Mouse (Mus musculus) spleen, postnatal 36 days (tissue): ENCODE measurements around the gene Chchd6.
A peak's percentile ranks its signal among the peaks of the same experiment; 100 is the strongest.

Experiments used
- DNase-seq, 2 experiments: peaks; one replicate each; pipeline ENCODE4 v3.0.0; 2022; ENCODE audit warnings: low spot score in 2 of 2, mixed read lengths in 1 of 2

The Chchd6 gene

DNA sequence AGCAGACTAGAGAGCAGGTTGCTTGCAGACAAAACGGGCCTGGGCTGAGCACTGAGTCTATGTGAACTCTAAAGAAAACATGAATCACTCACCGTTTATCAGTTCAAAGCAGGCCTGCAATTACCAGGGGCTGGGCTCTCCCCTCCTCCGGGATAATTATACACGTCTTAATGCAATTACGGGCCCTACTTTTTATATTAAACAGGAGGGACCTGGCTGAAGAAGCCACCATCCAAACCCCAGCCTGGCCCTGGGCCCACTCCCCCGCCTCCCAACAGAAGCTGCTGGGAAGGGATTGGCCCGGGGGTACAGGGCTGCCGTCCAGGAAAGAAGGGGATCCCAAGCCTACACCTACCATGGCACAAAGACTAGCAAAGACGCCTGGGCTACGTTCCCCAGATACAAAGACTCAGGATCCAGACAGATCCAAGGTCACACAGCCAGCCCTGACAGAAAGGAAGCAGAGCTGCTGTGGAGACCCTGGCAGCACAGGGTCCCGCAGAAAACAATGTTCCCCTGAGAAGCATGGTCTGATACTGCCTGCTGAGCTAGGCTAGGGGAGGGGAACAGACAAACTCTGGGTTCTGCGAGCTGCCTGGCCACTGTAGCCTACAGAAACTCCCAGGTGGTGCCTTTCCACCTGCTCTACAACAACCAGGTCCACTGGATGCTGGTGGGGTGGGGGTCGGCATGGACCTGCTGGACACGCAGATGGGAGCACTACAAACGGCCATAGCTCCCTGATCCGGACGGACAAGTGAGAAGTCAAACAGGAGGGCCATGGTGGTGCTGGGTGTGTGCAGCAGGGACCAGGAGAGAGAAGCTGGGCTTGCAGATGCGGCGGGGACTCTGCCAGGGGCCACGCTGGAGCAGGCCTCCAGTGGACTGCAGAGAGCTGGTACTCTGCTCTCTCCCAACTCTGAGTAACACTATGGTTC is 235.4 kb downstream of the Chchd6 start:
- DNase-seq: no peak

DNA sequence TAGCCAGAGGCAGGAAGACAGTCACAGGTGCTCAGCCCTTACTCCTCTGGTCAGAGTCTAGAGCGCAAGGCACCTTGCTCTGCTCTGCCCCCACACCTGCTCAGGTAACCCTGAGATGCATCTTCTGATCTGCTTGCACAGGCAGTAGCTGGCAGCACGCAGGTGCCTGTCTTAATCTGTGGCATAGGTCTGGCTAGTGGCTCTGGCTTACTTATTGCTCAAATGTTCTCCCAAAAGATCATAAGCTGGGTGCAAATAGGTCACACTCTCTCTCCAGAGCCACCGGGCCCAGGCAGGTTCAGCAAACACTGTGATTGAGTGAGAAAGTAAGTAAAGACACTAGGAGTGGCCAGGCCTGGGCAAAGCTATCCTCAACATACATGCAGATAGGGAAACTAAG is 236.3 kb downstream of the Chchd6 start:
- no peak for DNase-seq

DNA sequence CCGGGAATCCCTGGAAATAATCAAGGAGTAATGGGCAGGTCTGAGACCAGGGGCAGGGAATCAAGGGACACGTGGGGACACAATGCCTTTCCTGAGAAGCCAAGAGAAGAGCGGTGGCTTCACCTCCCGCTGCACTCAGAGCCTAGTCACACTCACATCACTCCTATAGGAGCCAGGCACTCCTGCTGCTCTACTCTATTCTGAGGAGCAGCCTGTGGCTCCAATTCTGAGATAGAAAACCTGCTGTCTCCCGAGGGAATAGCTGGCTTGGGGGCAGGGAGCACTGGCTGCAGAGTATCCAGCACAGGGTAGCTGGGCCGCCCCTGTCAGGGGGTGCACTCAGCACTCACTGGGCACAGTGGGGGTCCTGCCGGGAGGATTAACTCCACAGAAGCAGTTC is 239.8 kb downstream of the Chchd6 start:
- no peak for DNase-seq

DNA sequence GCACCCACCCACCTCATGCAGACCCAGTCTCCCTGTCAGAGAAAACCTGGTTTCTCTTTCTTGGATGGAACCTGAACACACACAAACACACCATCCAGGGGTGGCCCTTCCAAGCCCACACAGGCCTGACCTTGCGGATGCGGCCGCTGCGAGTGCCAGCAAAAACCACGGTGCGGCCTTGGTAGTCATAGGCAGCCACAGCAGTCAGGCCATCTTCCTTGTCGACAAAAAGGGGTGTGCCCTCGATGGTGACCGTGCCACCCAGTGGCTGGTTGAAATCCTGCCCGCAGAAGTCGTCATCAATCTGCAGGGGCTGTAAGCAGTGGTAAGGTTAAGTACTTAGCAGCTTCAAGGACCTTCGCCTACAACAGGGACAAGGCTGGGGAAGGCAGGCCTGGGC is 240.7 kb downstream of the Chchd6 start:
- DNase-seq: no peak

DNA sequence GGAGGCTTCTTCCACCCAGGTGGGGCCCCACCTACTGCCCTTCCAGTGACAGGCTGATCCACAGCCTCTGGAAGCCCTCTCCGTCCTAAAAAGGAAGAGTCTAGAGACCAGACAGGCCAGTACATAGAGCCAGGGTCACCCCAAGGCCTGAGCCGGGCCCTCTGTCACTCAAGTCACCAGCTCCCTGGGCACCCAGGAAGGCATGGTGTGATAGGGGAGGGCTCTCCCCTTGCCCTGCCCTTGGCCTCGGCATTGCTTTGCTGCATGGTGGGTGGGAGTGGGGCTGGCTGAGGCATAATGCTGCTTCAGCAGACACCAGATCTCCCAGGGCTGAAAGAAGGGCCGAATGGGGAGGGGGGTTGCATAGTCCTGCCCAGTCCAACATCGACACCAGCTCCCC is 241.4 kb downstream of the Chchd6 start:
- no peak for DNase-seq

DNA sequence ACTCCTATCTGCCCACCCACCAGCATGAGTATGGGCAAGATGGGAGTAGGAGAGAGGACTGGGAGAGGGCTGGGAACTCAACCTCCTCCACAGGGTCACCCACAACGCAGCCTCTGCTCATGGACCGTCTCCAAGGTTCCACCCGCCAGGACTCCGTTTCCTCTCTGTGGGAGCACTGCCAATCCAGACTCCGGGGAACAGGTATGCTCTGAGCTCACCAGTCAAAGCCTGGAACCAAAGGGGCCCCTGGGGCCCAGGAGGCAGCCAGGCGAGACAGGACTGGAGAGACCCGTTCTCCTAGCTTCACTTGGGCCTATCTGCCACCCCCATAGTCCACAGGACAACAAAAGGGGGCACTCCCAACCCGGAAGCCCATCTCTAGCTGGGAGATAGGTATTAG is 242.4 kb downstream of the Chchd6 start:
- no peak for DNase-seq

DNA sequence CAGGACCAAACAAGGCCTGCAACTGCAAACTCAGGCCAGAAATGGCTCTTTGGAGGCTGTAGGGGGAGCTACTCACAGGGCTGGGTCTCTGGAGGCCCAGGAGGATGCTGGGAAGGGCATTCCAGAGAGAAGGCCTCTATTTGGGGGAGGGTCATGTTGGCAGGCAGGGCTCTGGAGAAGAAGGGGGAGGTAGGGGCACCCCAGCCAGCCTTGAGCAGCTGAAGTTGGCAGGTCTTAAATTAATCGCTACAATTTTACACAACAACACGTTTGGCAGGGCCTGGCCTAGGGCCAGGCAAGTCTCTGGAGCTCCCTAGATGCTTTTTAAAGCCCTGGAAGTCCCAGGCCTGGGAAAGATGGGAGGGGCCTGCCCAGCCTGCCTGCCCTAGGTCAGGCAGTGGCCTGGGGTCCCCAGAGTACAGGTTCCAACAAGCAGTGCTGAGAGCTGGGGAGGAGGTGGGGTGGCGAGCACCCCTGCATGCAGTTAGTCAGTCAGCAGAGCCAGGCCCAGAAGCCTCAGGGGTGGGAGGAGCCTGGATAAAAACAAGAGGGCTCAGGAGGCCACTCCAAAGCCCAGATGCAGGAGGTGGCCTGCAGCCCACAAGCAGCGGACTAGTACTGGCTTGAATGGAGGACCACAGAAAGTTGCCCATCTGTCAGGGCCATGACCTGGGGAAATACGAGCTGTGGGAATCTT is 243.9 kb downstream of the Chchd6 start:
- DNase-seq: no peak

DNA sequence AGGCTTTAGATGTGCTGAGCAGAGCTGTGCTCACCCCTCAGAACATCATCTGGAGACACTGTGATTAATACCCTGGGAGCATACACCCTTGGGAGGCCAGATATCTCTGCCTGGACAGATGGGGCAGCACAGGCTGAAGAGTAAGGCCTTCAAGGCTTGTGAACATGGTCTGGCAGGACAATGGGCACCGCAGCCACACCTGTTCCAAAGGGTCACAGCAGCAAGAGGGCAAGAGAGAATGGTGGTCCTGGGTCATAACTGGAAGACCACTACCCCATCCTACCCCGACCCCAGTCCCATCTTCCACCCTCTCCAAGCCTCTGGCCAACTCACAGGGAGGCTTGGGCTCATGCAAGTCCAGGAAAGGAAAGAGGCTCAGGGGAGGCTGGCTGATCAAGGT is 244.9 kb downstream of the Chchd6 start:
- no peak for DNase-seq

DNA sequence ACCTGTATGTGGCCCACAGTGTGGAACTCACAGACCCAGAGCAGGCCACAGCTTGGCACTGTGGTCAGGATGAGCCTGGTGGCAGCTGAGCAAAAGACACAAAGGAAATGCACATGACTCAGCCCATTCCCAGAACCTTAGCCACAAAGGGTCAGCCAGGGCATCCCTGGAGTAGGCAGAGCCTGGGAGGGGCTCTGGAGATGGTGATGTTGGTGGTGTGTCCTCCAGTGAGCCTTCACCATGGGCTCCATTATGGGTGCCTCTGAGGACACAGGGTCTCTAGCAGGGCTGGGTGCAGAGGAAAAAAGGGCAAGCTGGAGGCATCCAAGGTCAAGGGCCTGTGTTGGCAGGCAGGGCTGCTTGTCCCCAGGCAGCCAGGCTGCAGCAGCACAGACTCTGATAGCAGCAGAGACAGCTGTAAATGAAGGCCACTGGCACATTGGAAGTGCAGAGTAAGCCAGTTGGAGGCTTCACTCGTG is 245.4 kb downstream of the Chchd6 start:
- no peak for DNase-seq

DNA sequence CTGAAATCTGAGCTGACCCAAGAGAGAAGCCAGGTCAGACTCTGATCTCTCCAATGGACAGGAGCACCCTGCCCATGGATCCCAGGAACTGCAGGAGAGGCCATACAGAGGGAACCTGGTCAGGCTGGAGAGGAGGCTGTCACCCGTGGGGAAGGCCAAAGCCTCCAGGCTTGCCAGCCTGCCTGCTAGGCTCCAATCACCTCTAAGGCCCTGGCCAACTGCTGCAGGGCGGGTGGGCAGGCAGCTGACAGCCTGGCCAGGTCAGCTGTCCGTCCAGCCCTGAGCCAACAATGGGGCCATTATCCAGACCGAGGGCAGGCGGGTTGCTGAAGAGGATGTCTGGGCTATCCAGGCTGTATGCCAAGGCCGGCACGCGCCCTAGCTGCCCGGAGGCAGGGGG is 247.1 kb downstream of the Chchd6 start:
- no peak for DNase-seq

DNA sequence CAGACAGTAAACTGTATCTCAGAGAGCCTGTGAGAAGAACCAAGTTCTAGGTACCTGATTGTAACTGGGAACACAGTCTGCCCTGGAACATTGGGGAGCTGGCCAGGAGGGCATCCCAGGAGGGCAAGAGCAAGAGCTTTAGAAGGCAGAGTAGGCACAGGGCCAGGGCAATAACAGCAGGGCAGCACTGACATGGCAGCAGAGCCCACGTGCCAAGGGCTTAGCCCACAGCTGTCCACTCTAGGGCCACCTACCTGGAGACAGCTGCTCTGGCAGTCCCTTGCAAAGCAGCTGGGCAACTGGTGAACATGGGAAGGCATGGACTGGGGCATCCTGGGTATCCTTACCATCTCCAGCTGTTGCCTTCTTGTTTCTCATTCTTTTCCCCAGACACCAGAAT is 247.7 kb downstream of the Chchd6 start:
- DNase-seq: no peak

DNA sequence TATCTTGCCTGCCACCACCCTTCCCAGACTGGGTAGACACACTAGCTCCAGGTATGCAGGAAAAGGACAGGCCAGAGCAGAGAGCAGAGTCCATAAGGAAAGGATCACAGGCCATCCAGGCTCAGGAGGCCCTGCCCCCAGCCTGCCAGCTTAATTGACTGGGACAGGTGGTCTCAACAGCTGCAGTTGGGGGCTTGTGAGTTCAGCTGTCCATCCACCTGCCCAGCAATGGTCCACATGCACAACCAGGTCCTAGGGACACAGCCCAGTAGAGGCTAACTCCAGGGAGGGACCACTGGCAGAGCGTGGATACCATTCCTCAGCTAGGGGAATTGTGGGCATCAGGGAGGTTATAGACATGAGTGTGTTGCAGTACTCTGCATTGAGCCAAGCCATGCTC is 249.6 kb downstream of the Chchd6 start:
- DNase-seq: no peak

DNA sequence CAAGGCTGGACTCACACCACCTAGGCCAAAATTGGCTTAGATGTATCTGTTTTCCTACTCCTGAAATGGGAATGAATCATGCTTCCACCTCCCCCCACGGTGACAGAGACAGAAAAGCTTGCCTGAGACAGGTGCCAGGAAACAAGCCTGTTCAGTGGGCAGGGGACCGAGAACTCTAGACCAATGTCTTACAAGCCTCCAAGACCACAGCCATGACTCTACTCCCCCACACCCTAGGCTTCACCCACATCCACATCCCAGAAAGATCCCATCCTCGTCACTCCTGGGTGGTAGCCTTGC is 250.0 kb downstream of the Chchd6 start:
- no peak for DNase-seq

DNA sequence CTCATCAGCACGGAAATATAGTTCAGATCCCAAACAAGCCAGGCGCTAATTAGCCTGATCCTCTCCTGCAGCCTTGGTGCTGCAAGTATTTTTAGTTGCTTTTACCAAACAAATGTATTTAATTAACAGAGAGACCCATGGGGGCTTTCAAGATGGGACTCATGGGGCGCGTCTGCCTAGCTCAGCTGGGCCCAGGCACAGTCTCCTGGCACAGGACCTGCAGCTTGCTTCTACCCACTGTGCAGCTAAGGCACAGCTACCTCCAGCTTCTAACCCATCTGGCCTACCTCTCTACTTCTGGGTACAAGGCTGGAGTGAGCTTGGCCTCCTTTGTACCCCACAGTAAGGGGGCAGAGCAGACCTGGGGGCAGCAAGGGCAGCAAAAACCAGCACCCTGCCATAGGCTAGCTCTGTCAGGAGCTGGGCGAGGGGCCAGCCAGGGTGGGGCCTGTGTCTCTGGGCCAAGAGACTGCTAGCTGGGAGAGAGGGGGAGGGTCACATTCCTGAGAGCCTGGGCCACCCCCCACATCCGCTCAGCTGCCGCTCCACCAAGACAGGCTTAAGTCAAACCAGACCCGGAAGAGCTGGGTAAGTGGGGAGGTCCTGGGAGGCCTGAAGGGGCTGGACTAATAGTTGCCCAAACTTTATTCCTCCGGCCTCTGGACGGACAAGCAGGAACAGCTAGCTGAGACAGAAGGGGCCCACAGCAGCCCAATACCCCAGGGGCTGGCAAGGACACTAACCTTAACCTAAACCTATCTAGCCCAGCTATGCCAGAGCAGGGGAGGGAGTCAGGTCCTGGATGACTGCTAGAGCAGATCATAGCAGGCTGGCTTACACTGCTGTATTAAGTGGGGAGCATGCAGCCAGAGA is 250.6 kb downstream of the Chchd6 start:
- DNase-seq: peak; percentile 59

DNA sequence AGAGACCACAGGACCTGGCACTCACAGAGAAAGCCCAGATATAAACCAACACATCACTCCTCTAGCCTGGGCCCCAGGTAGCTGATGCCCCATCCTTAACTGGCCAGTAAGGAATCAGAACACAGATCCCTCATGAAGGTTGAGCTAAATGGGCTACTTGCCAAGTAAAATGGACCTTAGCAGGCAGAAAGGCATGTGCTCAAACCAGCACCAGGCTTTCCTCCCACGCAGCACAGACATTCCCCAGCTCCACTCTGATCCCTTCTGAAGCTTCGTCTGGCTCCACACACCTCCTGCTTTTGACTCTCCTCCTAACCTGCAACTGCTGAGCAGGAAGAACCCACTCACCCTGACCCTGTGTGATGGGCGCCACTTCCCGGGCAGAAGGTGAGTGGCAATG is 253.5 kb downstream of the Chchd6 start:
- DNase-seq: no peak

DNA sequence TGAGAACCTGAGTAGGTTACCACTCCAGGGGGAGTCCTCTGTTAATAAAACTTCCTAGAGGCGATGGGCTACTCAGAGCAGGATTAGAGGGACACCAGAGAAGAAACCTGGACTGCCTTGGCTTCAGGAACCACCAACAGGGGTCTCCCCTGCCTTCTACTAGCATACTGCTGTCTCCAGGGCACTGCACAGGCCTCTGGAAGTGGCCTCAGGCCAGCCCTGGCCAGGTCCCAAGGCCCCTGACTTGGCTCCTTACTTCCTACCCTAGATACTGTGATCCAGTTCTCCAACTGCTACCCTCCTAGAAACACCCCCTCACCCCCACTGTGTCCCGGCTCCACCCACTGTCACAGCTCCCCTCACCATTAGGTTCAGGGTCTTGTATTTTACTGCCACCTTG is 256.0 kb downstream of the Chchd6 start:
- no peak for DNase-seq

DNA sequence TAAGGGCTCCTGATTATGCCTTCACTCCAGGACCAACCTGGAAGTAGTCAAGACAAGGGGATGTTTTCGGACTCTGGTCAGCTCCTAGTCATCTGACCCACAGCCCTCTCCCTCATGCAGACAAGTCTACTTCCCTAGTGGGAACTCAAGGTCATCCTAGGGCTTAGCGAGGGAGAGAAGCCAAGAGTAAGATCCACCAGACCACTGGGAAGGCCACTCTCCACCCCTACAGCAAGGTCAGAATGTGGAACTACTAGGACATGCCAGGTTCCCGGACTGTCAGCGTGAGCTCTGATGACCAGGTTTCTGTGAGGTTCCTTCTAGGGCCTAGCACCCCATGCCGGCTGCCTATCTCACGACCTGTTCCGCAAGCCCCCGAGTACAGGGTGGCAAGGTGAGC is 256.7 kb downstream of the Chchd6 start:
- no peak for DNase-seq

DNA sequence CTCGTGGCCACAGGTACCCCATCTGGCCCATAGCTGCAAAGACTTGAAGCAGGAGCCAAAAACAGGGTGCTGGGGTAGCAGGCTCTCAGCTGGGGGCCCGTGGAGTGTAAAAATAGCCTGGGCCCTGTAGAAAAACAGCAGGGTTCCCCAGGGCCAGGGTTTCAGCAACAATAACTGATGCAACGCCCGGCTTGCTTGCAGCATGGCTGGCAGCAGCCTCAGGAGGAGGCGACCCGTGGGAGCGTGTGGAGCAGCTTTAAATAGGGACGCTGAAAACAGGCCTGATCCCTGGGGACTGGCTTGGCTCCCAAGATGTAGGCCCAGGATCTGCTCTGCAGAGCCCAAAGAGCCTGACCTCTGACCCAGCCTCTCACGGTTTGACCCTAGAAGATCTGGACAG is 257.9 kb downstream of the Chchd6 start:
- DNase-seq: peak in 1 of 2 experiments; percentile 25

DNA sequence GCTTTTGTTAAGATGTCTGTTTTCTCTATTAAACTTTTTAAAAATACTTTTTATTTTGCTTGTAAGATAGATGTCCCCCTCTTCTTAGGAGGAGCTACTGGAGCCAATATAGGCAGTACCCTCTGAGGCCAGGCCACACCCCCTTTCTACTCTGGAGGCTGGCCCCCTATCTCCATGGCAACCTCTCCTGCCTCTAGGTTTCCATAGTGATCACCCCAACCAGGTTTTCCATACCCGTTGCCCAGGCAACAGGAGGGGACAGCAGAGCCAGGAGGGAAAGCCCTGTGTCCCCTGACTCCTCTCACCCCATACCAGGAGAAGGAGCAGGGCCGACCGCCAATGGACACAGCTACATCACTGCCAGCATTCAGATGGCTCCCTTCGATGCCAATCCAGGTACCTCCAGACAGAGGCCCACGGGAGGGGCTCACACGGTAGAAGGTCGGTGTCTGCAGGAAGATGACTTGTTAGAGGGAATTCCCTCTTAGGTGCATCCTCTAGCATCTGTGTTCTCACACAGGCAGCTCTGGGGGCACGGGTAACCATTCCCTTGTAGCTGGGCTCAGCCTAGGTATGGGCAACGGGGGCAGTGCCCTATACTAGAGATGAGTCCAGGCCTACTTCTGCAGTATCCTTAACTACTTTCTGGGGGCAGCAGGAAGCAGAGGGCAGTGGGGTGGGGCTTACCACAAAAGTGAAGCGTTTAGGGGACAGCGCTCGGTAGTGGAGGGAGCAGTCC is 261.3 kb downstream of the Chchd6 start:
- DNase-seq: no peak
